Mouse (Mus musculus) midbrain, embryonic 16.5 days (tissue): ENCODE measurements around the gene Selenow. TPM values are rescaled to one million over a fixed set of nuclear protein-coding genes. Genes with fewer than 3 reads are reported as not detected.

Experiments used
- ATAC-seq: fragments of 200-750 bp; cut with Nextera tagmentation; 2 replicates; pipeline ENCODE4 v1.8.0; 2017; ENCODE audit warnings: moderate TSS enrichment
- H3K27ac ChIP-seq: fragments of 300-500 bp; sonication (generic); 2 replicates; pipeline ENCODE4 v1.5.1; 2014; ENCODE audit warnings: mild to moderate bottlenecking, low read length, mixed read lengths
- H3K27me3 ChIP-seq: fragments of 300-500 bp; sonication (generic); 2 replicates; pipeline ENCODE4 v1.6.1; 2014; ENCODE audit warnings: low read depth, low read length, mixed read lengths; ENCODE audit not compliant: control insufficient read depth, insufficient read depth
- H3K36me3 ChIP-seq: fragments of 300-500 bp; sonication (generic); 2 replicates; pipeline ENCODE4 v1.6.1; 2014; ENCODE audit warnings: mild to moderate bottlenecking, low read length, moderate library complexity, mixed read lengths; ENCODE audit not compliant: control insufficient read depth, insufficient read depth
- H3K4me1 ChIP-seq: fragments of 300-500 bp; sonication (generic); 2 replicates; pipeline ENCODE4 v1.6.1; 2014; ENCODE audit warnings: mild to moderate bottlenecking, low read length, mixed read lengths; ENCODE audit not compliant: control insufficient read depth, insufficient read depth
- H3K4me2 ChIP-seq: fragments of 300-500 bp; sonication (generic); 2 replicates; pipeline ENCODE4 v1.6.1; 2014; ENCODE audit warnings: mild to moderate bottlenecking, low read length, mixed read lengths
- H3K4me3 ChIP-seq: fragments of 300-500 bp; sonication (generic); 2 replicates; pipeline ENCODE4 v1.5.1; 2014; ENCODE audit warnings: low read depth, mild to moderate bottlenecking, low read length, moderate library complexity, mixed read lengths
- H3K9ac ChIP-seq: fragments of 300-500 bp; sonication (generic); 2 replicates; pipeline ENCODE4 v1.6.1; 2014; ENCODE audit warnings: low read depth, low read length, mixed read lengths
- H3K9me3 ChIP-seq: fragments of 300-500 bp; sonication (generic); replicated peaks from 2 replicates; pipeline ENCODE4 v1.6.1; 2014; ENCODE audit warnings: mild to moderate bottlenecking, low read length, mixed read lengths; ENCODE audit not compliant: control insufficient read depth, poor library complexity, severe bottlenecking
- WGBS: fragments of 180-500 bp; shearing (Covaris S2); extraction: QIAGEN DNeasy Blood & Tissue Kit; methylation state at CpG from one replicate; pipeline ENCODE4 v1.1.7; 2014; 5-methylcytosine and 5-hydroxymethylcytosine counted together
- polyA plus RNA-seq: library from polyadenylated mRNA; unstranded; fragments of >200 nt; fragmentation: Nextera tagmentation; extraction: Ambion mirVana; gene quantifications from 2 replicates; pipeline ENCODE4 v1.2.1, GENCODE M21; 2015

Gene Selenow
- polyA plus RNA-seq: 1,578 and 1,695 TPM in 2 replicates

GRCm38 (mm10) chr7:15922220-15922773, at the start of gene Selenow:
Gene Selenow, minus strand, starts transcription at chr7:15922402.
- Histone ChIP-seq H3K27me3 (no peaks in the 10 kb centered on the region), H3K36me3 (peaks cover 17% of the 10 kb centered on the region), H3K9me3 (no peaks in the 10 kb centered on the region), H3K4me1 (peaks cover 18% of the 10 kb centered on the region), H3K4me2 (peak within 1 kb of the TSS; percentile 94), H3K27ac (peak within 1 kb of the TSS; percentile 93), H3K4me3 (peak within 1 kb of the TSS; percentile 53), H3K9ac (peak within 1 kb of the TSS; percentile 93)
- WGBS: 0% methylated on average over 33 of the region's 33 CpGs
- peak; percentile 95 for ATAC-seq

GRCm38 (mm10) chr7:15969674-15970073, 47.5 kb upstream of the Selenow start:
- H3K36me3 ChIP-seq: peaks cover 16% of the 10 kb centered on the region
- no peak for ATAC-seq
- H3K4me3 ChIP-seq: no peak overlapping the region
- H3K27me3 ChIP-seq: no peaks in the 10 kb centered on the region
- H3K9me3 ChIP-seq: no peaks in the 10 kb centered on the region
- 75% methylated on average over 3 of the region's 3 CpGs for WGBS
- H3K27ac ChIP-seq: no peak overlapping the region
- H3K4me1 ChIP-seq: no peaks in the 10 kb centered on the region; the same call in 1 of the 2 replicates
- H3K9ac ChIP-seq: no peak overlapping the region
- no peak overlapping the region for H3K4me2 ChIP-seq

- no peak overlapping the region for H3K4me2 ChIP-seq
- peaks cover 12% of the 10 kb centered on the region for H3K36me3 ChIP-seq
- 88% methylated on average over 8 of the region's 8 CpGs for WGBS
- H3K4me3 ChIP-seq: no peak overlapping the region
- H3K9me3 ChIP-seq: no peaks in the 10 kb centered on the region
- no peak overlapping the region for H3K9ac ChIP-seq
- ATAC-seq: no peak
- no peaks in the 10 kb centered on the region; the same call in 1 of the 2 replicates for H3K4me1 ChIP-seq
- no peaks in the 10 kb centered on the region for H3K27me3 ChIP-seq
- no peak overlapping the region for H3K27ac ChIP-seq
Observed at GRCm38 (mm10) chr7:15968322-15968721, 46.1 kb upstream of the Selenow start.

- WGBS: 1% methylated on average over 22 of the region's 22 CpGs
- Histone ChIP-seq H3K4me1 (peaks cover 3% of the 10 kb centered on the region; the same call in 1 of the 2 replicates), H3K27me3 (no peaks in the 10 kb centered on the region), H3K9me3 (no peaks in the 10 kb centered on the region), H3K36me3 (peaks cover 9% of the 10 kb centered on the region), H3K4me2 (peak within 1 kb of the TSS; percentile 44), H3K9ac (no peak within 1 kb of the TSS), H3K27ac (no peak within 1 kb of the TSS), H3K4me3 (peak within 1 kb of the TSS; percentile 24)
- ATAC-seq: peak; percentile 50
Observed at GRCm38 (mm10) chr7:15967312-15967711, 45.1 kb upstream of the Selenow start, which contains the start of gene Ehd2. Gene Ehd2, minus strand, starts transcription at chr7:15967567.

- Histone ChIP-seq H3K9me3 (no peaks in the 10 kb centered on the region), H3K27ac (no peak overlapping the region), H3K36me3 (peaks cover under 1% of the 10 kb centered on the region; the same call in 1 of the 2 replicates), H3K9ac (no peak overlapping the region), H3K4me2 (no peak overlapping the region), H3K4me3 (no peak overlapping the region), H3K27me3 (no peaks in the 10 kb centered on the region), H3K4me1 (peaks cover 3% of the 10 kb centered on the region; the same call in 1 of the 2 replicates)
- ATAC-seq: no peak
- 84% methylated on average over 3 of the region's 3 CpGs for WGBS
Observed at GRCm38 (mm10) chr7:15966489-15966888, 44.3 kb upstream of the Selenow start.

GRCm38 (mm10) chr7:15963798-15964652, 41.8 kb upstream of the Selenow start:
- H3K27ac ChIP-seq: no peak overlapping the region
- no peak for ATAC-seq
- no peaks in the 10 kb centered on the region for H3K9me3 ChIP-seq
- peaks cover 3% of the 10 kb centered on the region; the same call in 1 of the 2 replicates for H3K4me1 ChIP-seq
- 88% methylated on average over 32 of the region's 32 CpGs for WGBS
- no peak overlapping the region for H3K4me2 ChIP-seq
- no peaks in the 10 kb centered on the region for H3K36me3 ChIP-seq
- H3K4me3 ChIP-seq: no peak overlapping the region
- H3K27me3 ChIP-seq: no peaks in the 10 kb centered on the region
- H3K9ac ChIP-seq: no peak overlapping the region

GRCm38 (mm10) chr7:15962311-15963288, 40.4 kb upstream of the Selenow start:
- Histone ChIP-seq H3K4me2 (no peak overlapping the region), H3K36me3 (no peaks in the 10 kb centered on the region), H3K4me1 (peaks cover 3% of the 10 kb centered on the region; the same call in 1 of the 2 replicates), H3K27me3 (no peaks in the 10 kb centered on the region), H3K4me3 (no peak overlapping the region), H3K9me3 (no peaks in the 10 kb centered on the region), H3K27ac (no peak overlapping the region), H3K9ac (no peak overlapping the region)
- 44% methylated on average over 10 of the region's 12 CpGs for WGBS
- ATAC-seq: peak; percentile 41; the same call in 1 of the 2 replicates

GRCm38 (mm10) chr7:15961798-15962197, 39.6 kb upstream of the Selenow start:
- H3K27ac ChIP-seq: no peak overlapping the region
- H3K9me3 ChIP-seq: no peaks in the 10 kb centered on the region
- H3K9ac ChIP-seq: no peak overlapping the region
- ATAC-seq: no peak
- 87% methylated on average over 7 of the region's 7 CpGs for WGBS
- no peaks in the 10 kb centered on the region for H3K36me3 ChIP-seq
- H3K4me1 ChIP-seq: peaks cover 3% of the 10 kb centered on the region; the same call in 1 of the 2 replicates
- no peak overlapping the region for H3K4me3 ChIP-seq
- H3K4me2 ChIP-seq: no peak overlapping the region
- H3K27me3 ChIP-seq: no peaks in the 10 kb centered on the region
